Mouse (Mus musculus) heart, embryonic 15.5 days (tissue): ENCODE measurements at regions not wholly inside any gene's neighbourhood (a gene's known extent, or its start where the extent isn't known, plus 50 kb on each side); places are given as distances from the start of the nearest gene placed in this dataset.

Experiments used
- ATAC-seq: fragments of 200-750 bp; cut with Nextera tagmentation; replicated peaks from 2 replicates; pipeline ENCODE4 v1.8.0; 2017; ENCODE audit warnings: low read depth, moderate TSS enrichment; ENCODE audit not compliant: insufficient number of reproducible peaks, insufficient read depth, low FRiP score
- H3K27ac ChIP-seq: fragments of 300-500 bp; sonication (generic); 2 replicates; pipeline ENCODE4 v1.5.1; 2015; ENCODE audit warnings: mild to moderate bottlenecking, inconsistent platforms
- H3K27me3 ChIP-seq: fragments of 300-500 bp; sonication (generic); 2 replicates; pipeline ENCODE4 v1.6.1; 2015; ENCODE audit warnings: inconsistent platforms
- H3K36me3 ChIP-seq: fragments of 300-500 bp; sonication (generic); 2 replicates; pipeline ENCODE4 v1.6.1; 2015; ENCODE audit warnings: mild to moderate bottlenecking, inconsistent platforms
- H3K4me1 ChIP-seq: fragments of 300-500 bp; sonication (generic); replicated peaks from 2 replicates; pipeline ENCODE4 v1.6.1; 2015; ENCODE audit warnings: inconsistent platforms
- H3K4me2 ChIP-seq: fragments of 300-500 bp; sonication (generic); 2 replicates; pipeline ENCODE4 v1.6.1; 2015; ENCODE audit warnings: inconsistent platforms, mild to moderate bottlenecking, moderate library complexity
- H3K4me3 ChIP-seq: fragments of 300-500 bp; sonication (generic); 2 replicates; pipeline ENCODE4 v1.5.1; 2015; ENCODE audit warnings: mild to moderate bottlenecking, inconsistent platforms
- H3K9ac ChIP-seq: fragments of 300-500 bp; sonication (generic); 2 replicates; pipeline ENCODE4 v1.6.1; 2015; ENCODE audit warnings: mild to moderate bottlenecking, inconsistent platforms
- H3K9me3 ChIP-seq: fragments of 300-500 bp; sonication (generic); replicated peaks from 2 replicates; pipeline ENCODE4 v1.6.1; 2016; ENCODE audit warnings: inconsistent platforms
- WGBS: fragments of 180-500 bp; shearing (Covaris S2); methylation state at CpG from one replicate; pipeline ENCODE4 v1.1.7; 2015; ENCODE audit warnings: mixed read lengths; 5-methylcytosine and 5-hydroxymethylcytosine counted together

DNA sequence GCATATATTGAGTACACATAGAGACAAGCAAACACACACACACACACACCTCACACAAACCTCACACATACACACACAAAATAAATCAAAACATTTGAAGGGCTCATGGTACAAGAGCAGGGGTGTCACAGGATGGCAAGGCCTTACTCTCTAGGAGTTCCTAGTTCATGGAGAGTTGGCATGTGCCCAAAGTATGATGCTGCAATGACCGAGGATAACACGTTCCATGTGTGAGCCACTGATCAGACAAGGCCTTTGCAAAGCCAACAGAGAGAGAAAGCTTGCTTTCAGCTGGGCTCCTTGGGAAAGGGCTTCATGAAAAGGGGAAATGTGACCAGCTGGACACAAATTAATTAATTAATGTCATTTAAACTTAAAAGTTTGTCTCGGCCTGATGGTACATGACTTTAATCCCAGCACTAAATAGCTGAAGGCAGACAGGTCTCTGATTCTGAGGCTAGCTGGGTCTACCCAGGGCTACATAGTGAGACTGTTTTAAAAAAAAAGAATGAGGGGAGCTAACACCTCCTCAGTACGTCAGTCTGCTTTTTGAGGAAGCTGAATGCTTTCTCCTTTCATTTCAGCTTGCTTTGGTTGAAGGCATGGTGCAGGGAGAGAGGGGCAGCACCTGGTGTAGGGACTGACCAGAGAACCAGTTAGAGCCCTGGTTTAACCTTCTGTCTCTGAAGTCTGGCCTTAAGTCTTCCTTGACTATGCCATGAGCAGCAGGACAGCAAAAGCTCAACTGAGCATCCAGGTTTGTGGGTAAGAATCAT is 156.4 kb upstream of the Lmo4 start:
- Histone ChIP-seq H3K4me3 (no peak overlapping the region), H3K27ac (no peak overlapping the region), H3K4me1 (no peaks in the 10 kb centered on the region), H3K4me2 (no peak overlapping the region), H3K36me3 (no peaks in the 10 kb centered on the region), H3K9ac (no peak overlapping the region), H3K9me3 (no peaks in the 10 kb centered on the region), H3K27me3 (no peaks in the 10 kb centered on the region)
- WGBS: 77% methylated on average over 4 of the region's 4 CpGs
- ATAC-seq: no peak

DNA sequence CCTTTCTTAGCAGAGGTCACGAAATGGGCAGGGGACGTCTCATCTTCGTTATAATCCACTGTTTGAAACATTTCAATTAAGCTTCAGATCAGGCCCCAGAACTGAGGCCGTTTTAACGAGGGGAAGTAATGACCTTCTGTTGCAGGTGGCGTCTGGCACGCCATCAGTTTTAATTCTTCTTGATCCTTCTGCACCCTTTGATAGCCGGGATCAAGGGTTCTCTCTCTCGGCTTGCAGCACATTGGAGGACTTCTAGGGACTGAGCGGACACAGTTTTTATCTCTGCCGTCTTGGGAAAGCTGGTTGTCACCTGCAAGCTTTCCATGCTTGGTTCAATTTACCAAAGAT is 151.9 kb upstream of the Lmo4 start:
- no peaks in the 10 kb centered on the region for H3K4me1 ChIP-seq
- no peaks in the 10 kb centered on the region for H3K27me3 ChIP-seq
- H3K9ac ChIP-seq: no peak overlapping the region
- H3K4me3 ChIP-seq: no peak overlapping the region
- WGBS: 73% methylated on average over 11 of the region's 11 CpGs
- no peak for ATAC-seq
- no peaks in the 10 kb centered on the region for H3K36me3 ChIP-seq
- no peaks in the 10 kb centered on the region for H3K9me3 ChIP-seq
- H3K27ac ChIP-seq: no peak overlapping the region
- H3K4me2 ChIP-seq: no peak overlapping the region

DNA sequence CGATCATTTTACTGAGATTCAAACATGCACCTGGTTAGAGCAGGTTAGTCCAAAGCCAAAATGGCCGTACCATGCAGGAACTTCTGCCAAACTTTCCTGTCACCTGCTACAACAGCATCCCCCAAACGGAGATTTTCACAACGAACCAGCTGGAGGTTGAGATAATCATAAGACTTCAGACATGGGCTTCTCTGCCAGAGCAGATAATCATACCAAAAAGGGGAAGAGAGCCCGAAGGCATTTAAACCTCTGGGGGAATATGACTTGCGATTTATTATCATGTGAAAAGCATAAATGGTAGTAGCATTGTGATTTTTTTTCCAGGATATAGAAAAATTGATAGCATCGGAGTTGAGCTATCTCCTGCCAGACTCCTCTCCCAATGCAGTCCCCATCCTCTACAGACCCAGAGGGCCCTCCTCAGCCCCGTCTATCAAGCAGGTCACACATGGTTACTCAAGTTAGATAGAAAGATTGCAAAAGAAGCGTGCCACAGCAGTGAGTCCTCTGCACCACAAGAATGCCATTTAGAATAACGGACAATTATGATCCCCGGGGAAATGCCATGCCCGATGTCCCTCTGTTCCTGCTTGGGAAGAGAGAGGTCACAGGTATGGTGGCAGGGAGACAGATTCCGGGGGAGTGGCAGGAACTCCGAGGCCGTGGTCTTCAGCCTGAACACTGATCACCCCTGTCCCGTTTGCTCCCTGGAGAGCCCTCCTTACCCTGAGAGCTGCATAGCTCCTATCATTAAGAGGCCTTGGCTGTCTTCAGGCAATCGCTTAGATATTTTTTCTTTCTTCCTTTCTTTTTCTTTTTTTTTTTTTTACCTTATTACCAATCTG is 151.3 kb upstream of the Lmo4 start:
- no peaks in the 10 kb centered on the region for H3K36me3 ChIP-seq
- H3K27ac ChIP-seq: no peak overlapping the region
- no peak overlapping the region for H3K4me3 ChIP-seq
- H3K4me2 ChIP-seq: no peak overlapping the region
- H3K9ac ChIP-seq: no peak overlapping the region
- WGBS: 71% methylated on average over 17 of the region's 17 CpGs
- no peaks in the 10 kb centered on the region for H3K4me1 ChIP-seq
- no peaks in the 10 kb centered on the region for H3K27me3 ChIP-seq
- H3K9me3 ChIP-seq: no peaks in the 10 kb centered on the region
- ATAC-seq: no peak

DNA sequence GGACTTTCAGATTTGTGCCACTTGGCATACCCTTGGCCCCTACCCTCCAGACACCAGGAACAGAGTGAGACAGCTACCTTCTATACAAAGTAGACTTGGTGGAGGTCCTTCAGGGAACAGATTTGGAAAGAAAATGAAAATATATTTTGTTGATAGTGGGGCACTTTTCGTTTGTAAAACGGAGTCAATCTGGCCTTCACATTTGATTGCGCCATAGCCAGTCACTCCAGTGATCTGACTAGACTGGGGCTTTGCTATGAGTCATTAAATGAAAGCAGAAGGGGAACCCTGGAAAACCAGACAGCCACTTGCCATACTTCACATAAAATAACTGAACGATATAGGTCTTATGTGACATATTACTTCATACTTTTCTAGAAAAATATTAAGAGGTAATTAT is 147.5 kb upstream of the Lmo4 start:
- no peaks in the 10 kb centered on the region for H3K27me3 ChIP-seq
- 87% methylated on average over 4 of the region's 4 CpGs for WGBS
- H3K27ac ChIP-seq: no peak overlapping the region
- no peak overlapping the region for H3K4me3 ChIP-seq
- H3K4me2 ChIP-seq: no peak overlapping the region
- H3K36me3 ChIP-seq: no peaks in the 10 kb centered on the region
- no peaks in the 10 kb centered on the region for H3K4me1 ChIP-seq
- no peaks in the 10 kb centered on the region for H3K9me3 ChIP-seq
- no peak for ATAC-seq
- no peak overlapping the region for H3K9ac ChIP-seq

DNA sequence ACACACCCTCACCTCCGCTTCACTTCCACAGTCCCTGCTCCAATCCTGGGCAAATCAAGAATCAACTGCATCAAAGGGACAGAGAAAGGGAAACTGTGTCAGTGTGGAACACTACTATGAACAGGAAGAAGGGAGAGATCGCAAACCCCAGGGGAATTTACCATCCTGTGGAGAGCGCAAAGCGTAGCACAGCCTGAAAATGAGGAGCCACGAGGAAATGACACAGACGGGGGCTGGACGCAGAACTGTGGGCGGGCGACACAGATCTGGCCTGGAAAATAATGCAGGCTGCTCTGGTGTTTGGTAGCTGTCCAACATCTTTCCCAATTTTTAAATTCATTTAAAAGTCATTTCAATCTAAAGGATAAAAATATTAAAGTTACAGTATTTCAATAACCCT is 143.4 kb upstream of the Lmo4 start:
- ATAC-seq: no peak
- Histone ChIP-seq H3K4me3 (no peak overlapping the region), H3K4me1 (no peaks in the 10 kb centered on the region), H3K9me3 (no peaks in the 10 kb centered on the region), H3K36me3 (no peaks in the 10 kb centered on the region), H3K27ac (no peak overlapping the region), H3K9ac (no peak overlapping the region), H3K4me2 (no peak overlapping the region), H3K27me3 (no peaks in the 10 kb centered on the region)
- 63% methylated on average over 9 of the region's 9 CpGs for WGBS

DNA sequence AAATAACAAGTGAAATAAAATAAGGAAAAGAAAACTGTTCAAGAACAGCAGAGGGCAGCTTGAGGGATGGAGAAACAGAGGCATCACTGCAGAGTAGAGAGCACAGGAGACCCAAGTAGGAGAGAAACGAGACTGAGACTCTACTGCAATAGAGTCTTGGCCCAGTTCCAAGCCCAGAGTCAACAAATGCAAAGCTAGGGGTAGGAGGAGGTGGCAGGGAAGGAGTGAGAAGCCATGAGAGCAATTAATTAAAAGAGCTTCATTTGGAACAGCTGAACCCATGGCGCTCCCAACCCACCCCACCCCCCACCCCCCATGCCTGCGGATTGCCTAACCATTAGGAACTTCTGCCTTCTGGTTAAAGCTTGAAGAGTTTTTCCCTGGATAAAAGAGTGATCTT is 130.2 kb upstream of the Lmo4 start:
- no peaks in the 10 kb centered on the region for H3K4me1 ChIP-seq
- H3K4me3 ChIP-seq: no peak overlapping the region
- no peak overlapping the region for H3K27ac ChIP-seq
- no peak for ATAC-seq
- H3K9me3 ChIP-seq: no peaks in the 10 kb centered on the region
- no peak overlapping the region for H3K4me2 ChIP-seq
- WGBS: 62% methylated on average over 3 of the region's 3 CpGs
- H3K27me3 ChIP-seq: no peaks in the 10 kb centered on the region
- H3K36me3 ChIP-seq: no peaks in the 10 kb centered on the region
- no peak overlapping the region for H3K9ac ChIP-seq

DNA sequence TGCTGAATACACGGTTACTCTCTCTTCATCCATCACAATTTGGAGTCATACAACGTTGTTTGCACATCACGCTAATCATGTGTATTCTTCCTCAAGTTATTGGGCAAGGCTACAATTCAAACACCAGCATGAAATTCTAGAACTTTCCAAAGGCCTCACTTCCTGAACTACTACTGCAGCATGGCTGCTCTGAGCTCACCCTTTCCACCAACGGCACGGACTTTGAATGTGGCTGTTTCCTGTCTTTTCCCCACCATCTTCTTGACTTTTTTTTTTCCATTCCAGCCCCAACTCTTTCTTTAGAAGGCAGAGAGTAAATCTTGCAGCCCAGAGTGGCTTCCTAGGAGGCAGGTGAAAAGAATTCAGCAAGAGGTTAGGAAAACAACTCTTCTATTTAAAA is 129.2 kb upstream of the Lmo4 start:
- no peak overlapping the region for H3K9ac ChIP-seq
- no peak overlapping the region for H3K4me3 ChIP-seq
- H3K27me3 ChIP-seq: no peaks in the 10 kb centered on the region
- H3K36me3 ChIP-seq: no peaks in the 10 kb centered on the region
- no peak for ATAC-seq
- 75% methylated on average over 5 of the region's 5 CpGs for WGBS
- no peak overlapping the region for H3K4me2 ChIP-seq
- H3K4me1 ChIP-seq: no peaks in the 10 kb centered on the region
- no peaks in the 10 kb centered on the region for H3K9me3 ChIP-seq
- H3K27ac ChIP-seq: no peak overlapping the region

DNA sequence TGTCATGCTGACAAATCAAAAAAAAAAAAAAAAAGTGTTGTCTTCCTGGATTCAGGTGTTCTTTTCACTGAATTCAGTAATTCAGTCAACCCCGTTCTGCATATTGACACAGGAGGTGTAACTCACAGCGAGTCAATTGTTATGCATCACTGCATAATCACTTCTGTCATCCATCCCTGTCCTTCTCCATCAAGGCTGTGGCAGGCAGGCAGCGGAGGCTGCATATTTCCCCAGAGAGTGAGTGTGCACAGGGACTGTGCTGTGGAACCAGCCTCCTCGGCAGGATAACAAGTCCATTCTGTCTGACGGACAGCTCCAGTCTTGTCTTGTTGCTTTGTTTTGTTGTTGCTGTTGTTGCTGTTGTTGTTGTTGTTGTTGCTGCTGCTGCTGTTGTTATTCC is 127.3 kb upstream of the Lmo4 start:
- Histone ChIP-seq H3K36me3 (no peaks in the 10 kb centered on the region), H3K27ac (no peak overlapping the region), H3K9ac (no peak overlapping the region), H3K4me1 (no peaks in the 10 kb centered on the region), H3K4me2 (no peak overlapping the region), H3K9me3 (no peaks in the 10 kb centered on the region), H3K4me3 (no peak overlapping the region), H3K27me3 (no peaks in the 10 kb centered on the region)
- 7% methylated on average over 5 of the region's 5 CpGs for WGBS
- ATAC-seq: no peak

DNA sequence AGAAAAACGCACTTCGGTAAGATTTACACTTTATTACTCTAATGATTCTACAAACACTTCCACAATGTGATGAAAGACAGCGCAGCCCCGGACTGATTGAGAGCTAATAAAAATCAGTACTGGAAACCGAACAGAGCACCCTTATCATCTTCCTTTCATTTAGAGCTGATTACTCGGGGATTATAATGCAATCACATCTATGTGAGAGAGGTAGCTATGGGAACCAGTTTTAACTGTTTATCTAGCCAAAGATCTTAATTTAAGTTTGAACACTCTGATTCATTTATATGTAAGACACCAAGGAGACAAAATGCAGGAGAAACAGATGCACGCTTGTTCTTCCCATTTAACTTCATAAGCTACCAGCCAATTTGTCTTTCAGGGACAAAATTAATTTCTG is 124.1 kb upstream of the Lmo4 start:
- no peak overlapping the region for H3K27ac ChIP-seq
- WGBS: 77% methylated on average over 7 of the region's 7 CpGs
- no peaks in the 10 kb centered on the region for H3K27me3 ChIP-seq
- no peak overlapping the region for H3K4me2 ChIP-seq
- H3K4me3 ChIP-seq: no peak overlapping the region
- no peaks in the 10 kb centered on the region for H3K36me3 ChIP-seq
- H3K4me1 ChIP-seq: no peaks in the 10 kb centered on the region
- ATAC-seq: no peak
- H3K9ac ChIP-seq: no peak overlapping the region
- H3K9me3 ChIP-seq: no peaks in the 10 kb centered on the region

DNA sequence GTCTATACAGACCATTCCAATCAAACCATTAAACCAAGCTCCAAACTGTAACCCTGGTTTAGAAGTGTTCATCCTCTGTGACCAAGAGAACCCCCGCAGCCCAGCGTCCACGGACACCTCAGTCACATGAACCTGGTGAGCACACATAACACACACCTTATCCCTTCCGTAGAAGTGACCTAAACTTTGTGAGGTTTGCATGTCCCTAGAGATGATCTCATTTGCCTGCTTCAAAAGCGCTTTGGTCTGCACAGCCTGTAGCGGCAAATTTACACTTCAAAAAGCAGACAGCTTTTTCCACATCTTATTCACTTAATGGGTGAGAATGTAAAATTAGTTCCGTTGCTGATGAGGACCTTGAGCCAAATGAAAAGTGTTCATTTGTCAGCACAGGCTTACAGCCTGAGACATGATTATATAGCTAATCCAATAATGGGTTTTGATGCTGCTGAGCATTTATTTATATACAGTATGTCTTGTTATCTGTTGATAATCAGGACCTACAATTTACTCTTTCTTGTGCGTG is 122.3 kb upstream of the Lmo4 start:
- 86% methylated on average over 8 of the region's 8 CpGs for WGBS
- H3K27ac ChIP-seq: no peak overlapping the region
- H3K9ac ChIP-seq: no peak overlapping the region

DNA sequence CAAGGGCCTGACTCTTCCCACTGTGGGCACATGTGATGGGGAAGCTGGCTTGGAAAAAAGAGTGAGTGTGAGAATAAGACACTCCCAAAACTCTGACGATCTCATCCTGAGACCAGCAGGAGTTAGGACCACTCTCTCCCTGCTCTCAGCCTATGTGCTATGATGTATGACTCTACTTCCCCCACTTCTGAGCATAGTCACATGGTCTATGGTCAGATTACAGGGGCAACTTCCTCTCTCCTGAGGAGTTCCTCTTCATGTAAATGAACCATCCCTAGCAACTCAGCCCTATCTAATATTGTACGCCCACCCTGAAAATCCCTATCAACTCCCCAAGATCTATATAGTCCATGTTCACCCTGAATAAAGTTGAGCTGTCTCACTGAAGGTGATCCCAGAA is 120.0 kb upstream of the Lmo4 start:
- no peaks in the 10 kb centered on the region for H3K27me3 ChIP-seq
- H3K27ac ChIP-seq: no peak overlapping the region
- ATAC-seq: no peak
- H3K9ac ChIP-seq: no peak overlapping the region
- 70% methylated on average over 2 of the region's 2 CpGs for WGBS
- H3K9me3 ChIP-seq: no peaks in the 10 kb centered on the region
- H3K36me3 ChIP-seq: no peaks in the 10 kb centered on the region
- H3K4me3 ChIP-seq: no peak overlapping the region
- H3K4me1 ChIP-seq: no peaks in the 10 kb centered on the region
- H3K4me2 ChIP-seq: no peak overlapping the region

More for the DNA sequence above, 122.3 kb upstream of the Lmo4 start:
- Histone ChIP-seq H3K4me2 (no peak overlapping the region), H3K4me3 (no peak overlapping the region), H3K4me1 (no peaks in the 10 kb centered on the region), H3K36me3 (no peaks in the 10 kb centered on the region), H3K27me3 (no peaks in the 10 kb centered on the region), H3K9me3 (no peaks in the 10 kb centered on the region)
- ATAC-seq: no peak

DNA sequence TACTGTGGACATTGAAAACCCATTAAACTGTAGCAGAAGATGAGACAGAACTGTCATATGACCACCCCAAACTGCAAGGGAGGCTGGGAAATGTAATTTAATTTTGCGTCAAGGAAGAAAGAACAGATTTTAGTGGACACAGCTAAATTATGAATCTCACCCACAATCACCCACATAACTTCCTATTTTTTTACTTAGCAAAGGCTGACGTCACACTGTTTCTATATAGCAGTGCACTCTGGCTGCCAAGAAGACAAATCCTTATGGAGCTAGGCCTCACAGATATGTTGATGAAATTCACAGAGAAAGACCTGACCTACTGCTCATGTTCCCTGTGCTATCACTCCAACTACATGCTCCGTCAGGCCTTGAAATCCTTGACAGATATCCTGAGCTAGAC is 118.5 kb upstream of the Lmo4 start:
- WGBS: 84% methylated on average over 3 of the region's 3 CpGs
- no peaks in the 10 kb centered on the region for H3K4me1 ChIP-seq
- no peak overlapping the region for H3K4me2 ChIP-seq
- no peak overlapping the region for H3K4me3 ChIP-seq
- no peak for ATAC-seq
- no peak overlapping the region for H3K27ac ChIP-seq
- no peak overlapping the region for H3K9ac ChIP-seq
- H3K36me3 ChIP-seq: no peaks in the 10 kb centered on the region
- no peaks in the 10 kb centered on the region for H3K27me3 ChIP-seq
- H3K9me3 ChIP-seq: no peaks in the 10 kb centered on the region
